Mouse (Mus musculus) layer of hippocampus, adult 2 months (tissue): ENCODE measurements around the gene Ssxb10. TPM values are rescaled to one million over a fixed set of nuclear protein-coding genes. Genes with fewer than 3 reads are reported as not detected.
"Not testable (repeated sequence)": the region's sequence is repeated elsewhere in the genome, so short reads cannot be mapped to it uniquely, and the experiment has no call there.

Source experiments
- DNase-seq, 2 experiments: peaks; one replicate each; pipeline ENCODE4 v3.0.0; 2022; ENCODE audit warnings: low spot score in 2 of 2
- H3K27ac ChIP-seq: fragments of 200-600 bp; 2 replicates; pipeline ENCODE4 v1.8.1; 2022
- H3K4me3 ChIP-seq: fragments of 200-600 bp; 2 replicates; pipeline ENCODE4 v1.8.1; 2022; ENCODE audit warnings: mild to moderate bottlenecking
- CTCF ChIP-seq: fragments of 200-600 bp; conservative IDR thresholded peaks from 2 replicates; pipeline ENCODE4 v1.8.1; 2022; ENCODE audit warnings: antibody characterized with exemption, mild to moderate bottlenecking, moderate library complexity
- long read RNA-seq, 2 experiments: library from polyadenylated mRNA; stranded (forward); transcript quantifications; one replicate each; pipeline ENCODE4 v2.0.0; 2021; ENCODE audit warnings: borderline mapping rate in 2 of 2
- total RNA-seq, 2 experiments: library from RNA; stranded (reverse); gene quantifications; 2 replicates each; pipeline ENCODE4 v1.2.3; 2021

The Ssxb10 gene
- not detected for total RNA-seq
- long read RNA-seq, experiment 1: 0 reads
- long read RNA-seq, experiment 2: 0 reads

GRCm38 (mm10) chrX:8327124-8327523 lies at the start of gene Ssxb10:
Ssxb10 (plus strand) TSS chrX:8327424.
- no peak for TF ChIP-seq CTCF
- no peak within 1 kb of the TSS for H3K27ac ChIP-seq
- H3K4me3 ChIP-seq: no peak within 1 kb of the TSS
- no peak for DNase-seq

- no peak overlapping the region for H3K27ac ChIP-seq
- H3K4me3 ChIP-seq: no peak overlapping the region
- no peak for TF ChIP-seq CTCF
- DNase-seq: no peak
Observed at GRCm38 (mm10) chrX:8288621-8289020, 38.6 kb upstream of the Ssxb10 start.

- no peak for DNase-seq
- Histone ChIP-seq H3K4me3 (no peak overlapping the region), H3K27ac (no peak overlapping the region)
- no peak for TF ChIP-seq CTCF
Observed at GRCm38 (mm10) chrX:8309302-8309701, 17.9 kb upstream of the Ssxb10 start.

- not testable (repeated sequence) for H3K27ac ChIP-seq, H3K4me3 ChIP-seq
- TF ChIP-seq CTCF: peak; percentile 67
- peak; percentile 9 to 19 for DNase-seq
Observed at GRCm38 (mm10) chrX:8314905-8315304, 12.3 kb upstream of the Ssxb10 start.

- not testable (repeated sequence) for H3K4me3 ChIP-seq, H3K27ac ChIP-seq, DNase-seq
Observed at GRCm38 (mm10) chrX:8366678-8367077, 39.5 kb downstream of the Ssxb10 start, which contains the start of gene Ssxb9. Ssxb9 (plus strand) TSS chrX:8366978.

Other genes with a start within 250 kb of the Ssxb10 start
- 1 to 10 TPM in 1 of 2 experiments, under 1 TPM in 1; 0.98 to 2.0 TPM for gene Was, start 236.9 kb upstream of the Ssxb10 start, total RNA-seq
- 100 to 1,000 TPM; 208 to 235 TPM for gene Wdr13, start 194.5 kb upstream of the Ssxb10 start, total RNA-seq
- gene Rbm3, start 181.5 kb upstream of the Ssxb10 start, total RNA-seq: 100 to 1,000 TPM; 111 to 133 TPM
- 10 to 100 TPM; 13.5 to 13.6 TPM for gene Tbc1d25, start 151.2 kb upstream of the Ssxb10 start, total RNA-seq
- 10 to 100 TPM; 28.5 to 32.5 TPM for gene Ebp, start 133.9 kb upstream of the Ssxb10 start, total RNA-seq
- gene Porcn, start 120.9 kb upstream of the Ssxb10 start, total RNA-seq: 100 to 1,000 TPM; 102 to 113 TPM
- 10 to 100 TPM; 24.2 to 27.0 TPM for gene Ftsj1, start 75.0 kb upstream of the Ssxb10 start, total RNA-seq
- gene Slc38a5, start 56.3 kb upstream of the Ssxb10 start, total RNA-seq: 1 to 10 TPM; 5.0 to 7.6 TPM
- gene Ssxb9, start 39.6 kb downstream of the Ssxb10 start, total RNA-seq: not detected
- not detected for gene Ssxb1, start 85.9 kb downstream of the Ssxb10 start, total RNA-seq
- not detected for gene Ssxb2, start 134.3 kb downstream of the Ssxb10 start, total RNA-seq
- gene Gm14459, start 197.5 kb downstream of the Ssxb10 start, total RNA-seq: not detected
- not detected for gene Ssxb6, start 220.8 kb downstream of the Ssxb10 start, total RNA-seq